16 mouse cellular contexts compared by ENCODE assay signal in genomic region chr7:136922230-136922629, GRCm38 (mm10).
"Had no signal": no experiment of that assay in that cellular context is flagged by ENCODE, and none has a peak within 500 bp of the region (broad histone marks: within the 10 kb centered on the region; RNA-seq: fewer than 3 reads in every experiment).

No protein-coding gene starts in this region.

- ATAC-seq: liver, postnatal 0 days; lung, postnatal 0 days; midbrain, embryonic 13.5 days; midbrain, embryonic 15.5 days had no signal

- DNase-seq: liver, embryonic 13.5 days; liver, postnatal 0 days; right cerebral cortex, postnatal 14 days; thymus, adult 2 months; thymus, postnatal 25 days; thymus, postnatal 4 days had no signal

- H3K4me2 ChIP-seq: liver, embryonic 13.5 days; liver, embryonic 15.5 days; midbrain, embryonic 11.5 days; midbrain, embryonic 13.5 days; midbrain, embryonic 15.5 days; neural tube, embryonic 12.5 days; stomach, embryonic 15.5 days had no signal

- H3K4me1 ChIP-seq: liver, embryonic 13.5 days; liver, embryonic 15.5 days had no signal

- H3K36me3 ChIP-seq: liver, embryonic 13.5 days; liver, embryonic 15.5 days; midbrain, embryonic 13.5 days; midbrain, embryonic 15.5 days; neural tube, embryonic 12.5 days; stomach, embryonic 15.5 days had no signal

- H3K27ac ChIP-seq: liver, embryonic 13.5 days; liver, embryonic 15.5 days; macrophage; midbrain, embryonic 13.5 days; midbrain, embryonic 15.5 days; neural tube, embryonic 12.5 days; stomach, embryonic 15.5 days; stomach, postnatal 0 days had no signal

- H3K4me3 ChIP-seq: liver, embryonic 13.5 days; liver, embryonic 15.5 days; megakaryocyte, embryonic 14.5 days; midbrain, embryonic 13.5 days; midbrain, embryonic 15.5 days; neural tube, embryonic 12.5 days; stomach, embryonic 15.5 days had no signal

- H3K9ac ChIP-seq: liver, embryonic 13.5 days; liver, embryonic 15.5 days; liver, postnatal 0 days; midbrain, embryonic 13.5 days; midbrain, embryonic 15.5 days; neural tube, embryonic 12.5 days; stomach, embryonic 15.5 days had no signal

- H3K27me3 ChIP-seq: liver, embryonic 13.5 days; liver, embryonic 15.5 days; megakaryocyte, embryonic 14.5 days; midbrain, embryonic 13.5 days; midbrain, embryonic 15.5 days; neural tube, embryonic 12.5 days; stomach, embryonic 15.5 days had no signal

- H3K9me3 ChIP-seq: liver, embryonic 13.5 days; liver, embryonic 15.5 days; midbrain, embryonic 13.5 days; midbrain, embryonic 15.5 days; neural tube, embryonic 12.5 days; stomach, embryonic 15.5 days had no signal
